Mouse (Mus musculus) heart, adult 18-20 months (tissue): Measurements from ENCODE around the gene Slc35e1. TPM values are rescaled to one million over a fixed set of nuclear protein-coding genes. Genes with fewer than 3 reads are reported as not detected.
A peak's percentile ranks its signal among the peaks of the same experiment; 100 is the strongest.

Source experiments
- DNase-seq, 2 experiments: peaks; one replicate each; pipeline ENCODE4 v3.0.0; 2021 to 2022; ENCODE audit warnings: mixed read lengths in 1 of 2
- long read RNA-seq, 2 experiments: library from polyadenylated mRNA; stranded (forward); transcript quantifications; one replicate each; pipeline ENCODE4 v2.0.0; 2021
- total RNA-seq, 2 experiments: library from RNA; stranded (reverse); gene quantifications; 2 replicates each; pipeline ENCODE4 v1.2.3; 2021

The Slc35e1 gene
- total RNA-seq, result 10 to 100 TPM; 73.6 to 73.7 TPM
- long read RNA-seq, experiment 1, full-length matches to known transcripts, result 77 of 93 reads
- long read RNA-seq, experiment 1, partial matches to known transcripts, result 4 of 93 reads
- long read RNA-seq, experiment 1, other reads (novel, unspliced or antisense), result 12 of 93 reads
- long read RNA-seq, experiment 2, full-length matches to known transcripts, result 23 of 26 reads
- long read RNA-seq, experiment 2, partial matches to known transcripts, result 1 of 26 reads
- long read RNA-seq, experiment 2, other reads (novel, unspliced or antisense), result 2 of 26 reads

DNA sequence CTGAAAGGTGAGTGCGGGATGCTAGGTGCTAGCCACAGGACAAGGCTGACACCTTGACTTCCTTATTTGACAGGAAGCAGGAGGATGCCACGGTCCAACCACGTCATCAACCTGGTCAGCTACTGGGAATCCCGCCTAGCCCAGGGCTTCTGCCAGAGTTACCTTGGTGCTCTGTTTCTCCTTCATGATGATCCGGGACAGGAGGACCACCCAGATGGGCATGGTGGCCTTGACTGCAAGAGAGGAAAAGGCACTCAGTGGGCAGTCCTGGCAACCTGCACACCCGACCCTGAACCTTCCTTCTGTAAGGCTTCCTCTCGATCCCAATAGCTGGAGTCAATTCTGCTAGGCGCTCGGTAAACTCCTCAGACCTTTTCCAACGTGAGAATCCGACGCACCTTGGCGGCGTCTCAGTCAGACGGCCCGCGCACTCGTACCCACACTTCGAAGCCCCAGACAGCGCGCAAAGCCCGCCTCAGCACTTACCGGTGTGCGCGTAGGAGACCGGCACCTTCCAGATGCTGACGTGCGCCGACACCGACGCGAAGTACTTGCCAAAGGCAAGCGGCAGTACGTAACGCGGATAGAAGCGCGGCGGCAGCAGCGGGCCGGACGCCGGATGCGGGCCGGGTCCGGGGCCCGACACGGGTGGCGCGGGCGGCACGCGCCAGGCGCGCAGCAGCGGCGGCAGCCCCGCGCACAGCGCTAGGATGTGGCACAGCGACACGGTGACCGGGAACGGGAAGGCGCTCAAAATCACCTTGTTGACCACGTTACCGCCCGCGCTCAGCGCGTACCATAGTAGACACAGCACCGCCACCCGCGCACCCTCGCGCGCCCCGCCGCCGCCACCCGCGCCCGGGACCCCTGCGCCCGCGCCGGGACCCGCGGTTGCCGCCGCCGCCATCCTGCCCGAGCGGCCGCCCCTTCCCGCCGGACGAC lies at the start of gene Slc35e1:
Gene Slc35e1 (minus strand): TSS at position 935 of the 942 bp plus-strand sequence.
- DNase-seq, result no peak

DNA sequence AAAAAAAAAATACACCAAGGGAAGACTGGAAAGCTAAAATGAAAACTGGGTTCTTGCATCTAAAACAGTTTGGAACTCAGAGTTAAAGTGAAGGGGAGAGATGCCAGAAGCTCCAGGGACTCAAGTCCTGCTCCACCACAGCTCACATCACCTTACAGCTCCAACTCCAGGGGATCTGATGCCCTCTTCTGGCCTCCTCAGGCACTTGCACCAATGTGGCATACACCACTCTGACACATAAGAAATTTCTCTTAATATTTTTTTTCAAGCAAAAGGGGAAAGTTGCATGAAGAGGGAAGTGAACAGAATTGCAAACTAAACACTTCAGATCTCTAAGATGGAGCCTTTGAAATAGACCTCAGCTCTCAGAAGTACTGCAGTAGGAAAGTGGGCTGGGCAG lies 46.8 kb upstream of the Slc35e1 start:
- DNase-seq, result no peak

DNA sequence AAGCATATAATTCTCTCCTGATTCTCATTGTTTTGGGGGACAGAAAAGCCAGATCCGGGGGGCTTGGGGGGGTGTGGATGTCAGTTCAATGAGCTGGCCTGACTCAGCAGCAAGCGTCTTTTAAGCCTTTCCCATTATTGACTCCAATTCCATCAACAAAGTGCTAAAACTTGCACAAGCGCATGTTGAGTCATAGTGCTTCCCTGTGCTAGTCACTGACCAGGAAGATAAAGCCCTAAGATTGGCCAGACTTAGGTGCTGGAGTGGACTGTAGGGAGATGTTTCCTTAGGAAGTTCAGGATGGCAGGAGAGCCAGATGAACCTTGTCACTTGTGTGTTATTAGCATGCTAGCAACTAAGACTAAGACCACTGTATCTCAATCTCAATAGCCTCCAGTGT lies 42.5 kb upstream of the Slc35e1 start:
- no peak for DNase-seq

DNA sequence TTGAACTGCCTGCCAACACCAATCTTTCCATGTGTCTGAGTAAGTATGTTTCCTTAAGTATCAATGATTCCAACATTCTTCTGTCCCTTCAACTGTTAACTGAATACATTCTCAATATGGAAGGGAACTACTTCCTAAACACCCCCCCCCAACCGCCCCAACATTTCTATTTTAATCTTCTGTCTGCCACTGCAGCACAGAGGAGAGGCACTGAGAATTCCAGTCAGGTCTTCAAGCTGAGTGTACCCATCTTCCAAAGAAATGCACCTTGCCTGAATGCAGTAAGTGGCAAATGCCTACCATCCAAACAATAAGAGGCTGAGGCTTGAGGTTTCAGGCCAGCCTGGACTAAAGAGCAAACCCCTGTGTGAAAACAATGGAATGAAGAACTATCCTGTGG lies 39.7 kb upstream of the Slc35e1 start:
- no peak for DNase-seq

DNA sequence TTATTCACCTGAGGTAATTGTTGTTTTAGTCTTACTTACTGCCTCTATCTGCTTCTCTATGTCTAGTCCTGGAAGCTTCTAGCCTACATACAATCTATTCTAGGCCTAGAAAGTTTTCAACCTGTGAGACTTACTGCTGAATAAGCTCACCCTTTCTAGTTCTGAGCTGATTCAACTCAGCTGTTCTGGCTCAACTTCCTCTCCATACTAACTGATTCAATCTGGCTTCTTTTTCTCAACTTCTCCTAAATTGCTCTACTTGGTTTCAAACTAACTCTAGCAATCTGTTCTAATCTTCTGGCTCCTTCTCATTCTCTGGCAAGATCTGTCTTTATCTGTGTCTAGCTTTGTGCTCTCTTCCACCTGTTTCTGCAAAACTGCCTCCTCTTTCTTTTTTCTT lies 29.5 kb upstream of the Slc35e1 start:
- no peak for DNase-seq

DNA sequence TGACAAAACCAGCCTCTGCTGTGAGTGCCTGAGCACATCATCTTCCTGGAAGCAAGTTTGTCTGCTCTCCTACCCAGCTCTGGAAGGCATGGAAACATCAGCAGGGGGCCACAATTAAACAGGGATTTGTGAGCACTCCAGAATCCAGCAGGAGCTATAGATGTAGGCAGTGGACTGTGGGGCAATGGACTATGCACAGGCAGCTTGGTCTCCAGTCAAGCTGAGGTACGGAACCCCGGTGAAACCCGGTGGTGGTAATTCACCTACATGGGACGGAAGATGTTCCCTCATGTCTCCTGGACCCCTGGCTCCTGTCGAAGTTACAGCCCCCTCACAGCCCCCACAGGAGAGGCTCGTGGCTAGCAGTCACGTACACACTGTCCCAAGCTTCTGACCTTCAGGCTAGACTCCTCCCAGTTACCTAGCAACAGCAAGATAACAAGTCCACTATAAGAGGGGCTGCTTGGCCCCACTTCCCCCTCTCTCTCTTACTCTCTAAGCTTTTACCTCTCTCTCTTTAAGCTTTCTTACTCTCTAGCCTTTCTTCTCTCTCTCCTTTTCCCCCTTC lies 25.1 kb upstream of the Slc35e1 start:
- DNase-seq, result peak; percentile 36 to 41

DNA sequence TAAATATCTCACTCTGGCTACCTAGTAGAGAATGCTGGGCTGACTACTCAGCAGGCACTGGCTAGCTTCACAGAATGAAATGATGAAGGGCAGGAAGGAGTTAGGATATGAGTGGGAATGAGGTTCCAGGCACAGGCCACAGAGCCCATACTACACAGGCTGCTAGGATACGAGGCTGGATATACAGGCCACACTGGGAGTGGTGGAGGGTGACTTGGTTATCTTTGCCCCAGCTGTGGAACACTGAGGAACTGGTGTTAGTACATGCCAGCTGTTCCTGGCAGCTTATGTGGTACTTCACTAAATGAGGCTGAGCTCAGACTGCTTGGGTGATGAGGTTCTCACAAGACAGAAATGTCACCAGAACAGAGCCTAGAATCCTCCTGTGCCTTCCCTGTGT lies 20.7 kb upstream of the Slc35e1 start:
- DNase-seq, result no peak

DNA sequence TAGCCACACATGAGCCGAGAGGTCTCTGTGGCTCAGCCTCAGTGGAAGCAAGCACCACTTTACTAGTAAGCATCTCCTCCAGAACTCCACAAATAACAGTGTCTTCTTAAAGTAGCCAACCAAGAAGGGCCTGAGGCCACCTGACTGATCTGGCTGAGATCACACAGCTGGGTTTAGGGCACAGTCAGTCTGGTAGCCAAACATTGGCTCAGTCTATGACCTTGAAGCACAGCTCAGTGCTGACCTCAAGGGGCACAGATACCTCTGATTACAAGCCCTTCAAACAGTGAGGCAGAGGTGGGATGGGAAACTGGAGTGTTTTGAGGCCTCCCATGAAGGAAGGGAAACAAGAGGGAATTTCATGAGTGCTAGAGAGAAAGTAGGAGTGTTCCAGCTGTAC lies 20.2 kb upstream of the Slc35e1 start:
- no peak for DNase-seq

DNA sequence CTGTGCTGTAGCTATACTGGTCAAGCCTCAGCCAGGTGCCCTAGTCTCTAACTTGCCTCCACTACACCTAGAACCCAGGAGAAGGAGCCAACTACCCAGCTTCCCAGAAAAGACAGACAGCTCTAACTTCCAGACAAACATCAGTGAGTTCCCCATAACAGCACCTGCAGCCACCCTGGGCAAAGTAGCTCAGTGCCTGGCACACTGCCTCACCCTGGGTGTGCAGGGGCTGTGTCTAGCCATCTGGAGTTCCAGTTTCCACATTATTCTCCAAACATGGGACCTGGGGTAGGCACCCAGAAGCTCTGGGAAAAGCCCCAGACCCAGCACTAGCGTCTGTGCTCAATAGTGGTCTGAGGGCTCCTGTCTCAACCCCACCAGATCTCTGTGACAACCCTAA lies 15.1 kb upstream of the Slc35e1 start:
- DNase-seq, result no peak

DNA sequence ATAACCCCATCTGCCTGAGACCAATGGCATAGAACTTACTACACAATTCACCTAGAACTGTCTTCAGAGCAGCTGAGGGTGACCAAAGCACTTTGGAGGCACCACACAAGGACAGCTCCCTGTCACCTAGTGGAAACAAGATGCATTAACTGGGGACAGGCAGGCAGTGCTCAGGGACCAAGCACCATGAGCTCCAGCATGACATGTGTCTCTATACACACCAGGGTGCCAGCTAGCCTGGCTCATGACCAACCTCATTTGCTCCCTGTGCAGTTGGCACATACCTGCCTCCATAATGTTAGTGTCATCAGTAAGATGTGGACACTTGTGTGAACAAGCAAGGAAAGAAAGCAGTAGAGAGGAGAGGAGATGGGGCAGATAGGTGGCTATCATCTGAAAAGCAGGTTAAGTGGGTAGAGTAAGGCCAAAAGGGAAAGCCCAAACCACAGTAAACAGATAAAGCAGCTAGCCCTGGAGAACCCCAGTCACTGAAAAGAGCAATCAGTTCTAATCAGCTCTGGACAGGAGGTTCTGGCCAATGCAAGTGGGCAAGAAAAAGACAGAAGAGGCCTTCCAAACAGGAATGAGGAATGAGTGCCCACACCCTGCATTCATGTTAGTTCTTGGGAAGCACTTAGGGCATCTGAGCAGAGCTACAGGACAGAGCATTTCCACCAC lies 12.4 kb upstream of the Slc35e1 start:
- no peak for DNase-seq

DNA sequence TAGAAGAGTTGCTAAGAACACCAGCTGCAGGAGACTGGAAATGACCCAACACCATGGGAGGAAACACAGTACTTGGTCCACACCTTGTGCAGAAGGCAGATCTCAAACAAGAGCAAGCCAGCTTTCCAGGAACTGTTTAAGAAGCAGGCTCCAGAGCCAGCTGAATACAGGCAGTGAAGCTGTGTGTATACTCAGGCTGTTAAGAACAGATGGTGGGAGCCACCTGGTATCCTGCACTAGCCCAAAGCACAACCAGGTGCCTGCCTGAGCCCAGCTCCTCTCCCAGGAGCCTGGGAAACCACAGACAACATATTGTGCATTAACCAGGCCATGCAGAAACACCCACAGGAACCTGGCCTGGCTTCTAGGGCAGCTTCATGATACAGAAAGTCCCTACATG lies 11.7 kb upstream of the Slc35e1 start:
- no peak for DNase-seq

DNA sequence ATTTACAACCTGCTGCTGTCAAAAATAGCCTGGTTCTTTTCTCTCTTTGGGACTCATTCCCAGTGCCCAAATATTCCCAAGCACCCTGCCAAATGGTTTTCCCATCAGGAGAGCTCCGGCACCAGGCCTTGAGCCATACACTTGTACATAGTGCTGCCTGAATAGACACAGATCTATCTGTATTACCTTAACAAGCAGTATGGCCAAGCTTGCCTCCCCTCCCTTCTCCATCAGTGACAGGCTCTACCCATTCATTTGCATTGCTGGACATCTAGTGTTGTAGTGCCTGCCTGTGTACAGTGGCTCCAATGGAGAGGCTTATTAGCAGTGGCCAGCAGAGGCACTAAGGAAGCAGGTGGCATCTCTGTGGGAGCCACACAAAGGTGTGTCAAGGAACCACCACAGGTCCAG lies 8.1 kb upstream of the Slc35e1 start:
- DNase-seq, result peak; percentile 65 to 77

DNA sequence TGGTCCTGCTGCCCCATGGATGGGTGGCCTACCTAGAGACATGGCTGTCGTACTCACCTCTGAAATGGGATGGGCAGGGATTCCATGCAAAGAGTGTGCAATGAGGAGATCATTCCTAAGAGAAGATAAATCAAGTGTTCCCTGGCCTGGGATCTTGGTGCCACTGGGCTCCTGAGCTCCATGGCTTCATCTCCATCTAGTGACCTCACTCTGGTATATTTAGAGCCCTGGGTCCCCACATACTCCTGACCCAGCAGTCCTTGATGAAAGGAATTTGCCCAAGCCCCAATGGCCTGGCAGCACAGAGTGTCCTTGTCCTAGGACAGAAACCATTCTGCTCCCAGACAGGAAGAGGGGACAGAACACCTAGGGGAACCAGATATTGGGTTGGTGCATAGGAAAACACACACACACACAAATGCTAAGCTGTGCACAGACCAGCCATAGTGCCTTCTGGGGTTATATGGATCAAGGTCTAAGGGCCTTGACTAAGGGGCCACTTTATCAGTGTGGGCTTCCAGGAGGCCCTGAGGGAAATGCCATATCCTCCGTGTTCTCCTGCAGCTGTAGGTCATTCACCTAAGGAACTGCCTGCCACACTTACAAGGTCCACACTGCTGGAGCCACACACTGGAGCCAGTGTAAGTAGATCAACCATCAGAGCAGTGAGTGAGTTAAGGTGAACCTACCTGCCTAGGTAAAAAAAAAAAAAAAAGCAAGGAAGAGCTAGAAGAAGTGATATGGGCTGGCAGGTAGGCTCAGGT lies 7.3 kb upstream of the Slc35e1 start:
- peak; percentile 78 to 87 for DNase-seq

DNA sequence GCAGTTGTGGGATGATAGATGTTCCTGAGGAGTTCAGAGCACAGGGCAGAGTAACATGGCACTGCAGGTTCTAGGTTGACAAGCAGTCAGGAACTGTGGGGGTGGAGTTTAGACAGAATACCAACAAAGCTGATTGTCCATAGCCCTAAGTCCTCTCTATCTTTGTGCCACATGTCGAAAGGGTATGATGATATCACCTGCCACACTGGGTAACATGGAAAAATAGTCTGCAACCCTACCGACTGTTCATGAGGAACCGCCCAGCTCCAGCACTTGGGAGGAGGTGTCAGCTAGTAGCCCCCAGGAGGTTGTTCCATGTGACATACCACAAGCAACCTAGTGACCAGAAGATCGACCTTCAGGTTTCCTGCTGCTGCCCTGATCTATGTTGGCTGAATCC lies 6.1 kb upstream of the Slc35e1 start:
- DNase-seq, result no peak

DNA sequence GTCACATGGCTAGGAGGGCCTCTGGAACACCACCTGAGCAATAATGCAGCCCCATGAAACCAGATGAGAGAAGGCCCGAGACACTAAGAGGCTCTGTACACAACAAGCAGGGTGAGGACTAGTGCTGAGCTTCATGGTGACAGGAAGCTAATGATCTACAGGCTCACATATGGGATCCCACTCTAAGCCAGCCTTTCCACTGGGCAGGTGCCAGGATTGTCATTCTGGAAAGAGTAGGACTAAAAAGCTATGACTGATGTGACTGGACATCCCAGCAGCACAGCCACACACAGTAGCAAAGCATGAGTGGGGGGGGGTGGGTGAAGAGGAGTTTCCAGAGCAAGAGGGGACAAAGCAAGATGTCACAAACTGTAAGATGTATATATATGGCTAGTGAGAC lies 5.5 kb upstream of the Slc35e1 start:
- DNase-seq, result no peak

DNA sequence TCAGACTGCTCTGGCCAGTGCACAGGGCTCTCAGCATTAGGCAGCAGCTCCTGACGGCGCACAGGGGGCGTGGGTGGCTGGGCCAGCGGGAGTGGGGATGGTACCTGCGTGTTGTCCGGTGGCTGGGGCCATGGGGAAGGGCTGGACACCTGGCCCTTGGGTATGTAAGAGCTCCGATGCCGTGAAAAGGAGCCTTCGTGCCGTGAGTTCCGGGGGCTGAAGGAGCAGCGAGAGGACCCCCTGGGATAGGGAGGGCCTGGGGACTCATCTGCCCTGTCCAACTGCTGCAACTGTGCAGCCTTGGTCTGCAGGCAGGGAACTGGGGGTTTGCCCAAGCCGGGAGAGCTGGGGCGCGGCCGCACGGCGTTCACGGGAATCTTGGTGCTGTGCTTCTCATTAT lies 3.8 kb upstream of the Slc35e1 start:
- DNase-seq, result no peak

DNA sequence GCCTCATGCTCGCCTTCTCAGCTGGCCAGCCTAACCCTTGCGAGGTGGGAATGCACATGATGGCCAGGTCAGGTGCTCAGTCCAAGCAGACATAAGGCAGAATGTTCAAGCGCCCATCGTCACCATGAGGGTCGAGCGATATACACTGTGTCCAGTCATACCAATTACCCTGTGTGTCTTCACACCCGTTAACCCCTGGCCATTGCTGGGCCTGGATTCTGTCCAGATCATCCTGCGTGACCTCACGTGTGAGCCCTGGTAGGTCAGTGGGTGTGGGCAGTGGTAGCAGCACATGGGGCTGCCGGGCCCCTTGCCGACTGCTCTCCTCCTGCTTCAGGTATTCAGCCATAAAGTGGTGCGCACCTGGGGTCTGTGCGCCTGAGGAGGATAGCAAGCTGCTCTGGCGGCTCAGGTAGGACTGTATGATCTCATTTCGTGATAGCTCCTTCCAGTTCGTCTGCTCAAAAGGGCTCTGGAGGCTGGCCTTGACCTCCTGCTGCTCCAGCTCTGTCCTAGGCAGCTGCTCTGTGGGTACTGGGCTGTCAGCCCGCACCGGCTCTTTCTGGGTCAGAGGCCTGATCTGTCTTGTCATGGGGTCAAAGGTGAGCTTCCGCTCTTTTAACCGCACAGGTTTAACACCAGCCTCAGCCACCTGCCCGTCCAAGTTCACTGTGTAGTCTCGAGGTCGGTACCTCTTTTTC lies 3.1 kb upstream of the Slc35e1 start:
- no peak for DNase-seq

DNA sequence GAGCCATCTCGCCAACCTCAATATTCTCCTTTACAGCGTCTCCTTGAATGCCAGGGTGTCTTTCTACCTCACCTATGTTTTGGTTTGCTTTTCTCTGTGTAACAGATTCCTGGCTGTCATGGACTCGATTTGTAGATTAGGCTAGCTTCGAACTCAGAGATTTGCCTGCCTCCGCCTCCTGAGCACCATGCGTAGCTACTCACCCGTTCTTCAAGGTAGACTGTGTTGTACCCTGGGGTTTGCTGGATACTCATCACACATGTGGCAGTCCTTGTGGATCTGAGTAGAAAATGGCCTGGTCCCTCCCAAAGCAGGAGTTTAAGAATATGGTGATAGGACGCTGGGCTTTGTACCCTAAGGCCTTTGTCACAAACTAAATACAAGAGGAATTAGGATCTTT lies 967 bp upstream of the Slc35e1 start:
- no peak for DNase-seq

DNA sequence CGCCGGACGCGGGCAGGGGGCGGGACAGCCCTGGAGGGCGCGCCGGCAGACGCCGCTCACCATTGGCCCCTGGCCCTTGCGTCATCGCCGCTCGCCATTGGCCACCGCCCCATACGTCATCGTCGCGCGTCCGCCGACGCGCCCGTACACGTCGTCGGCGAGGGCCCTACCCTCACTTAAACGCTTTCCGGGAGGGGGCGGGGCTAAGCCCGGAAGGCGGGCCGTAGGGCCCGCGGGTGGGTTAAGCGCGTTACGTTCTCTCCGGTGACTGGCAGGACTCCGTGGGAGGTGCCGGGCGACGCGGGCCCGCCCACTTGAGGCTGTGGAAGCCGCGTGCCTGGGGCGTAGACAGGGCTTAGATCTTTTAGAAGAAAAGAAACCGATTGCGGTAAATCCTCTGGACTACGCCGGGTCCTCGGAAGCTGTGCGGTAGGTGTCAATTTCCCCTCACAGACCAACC lies 238 bp upstream of the Slc35e1 start:
- peak; percentile 99 for DNase-seq

DNA sequence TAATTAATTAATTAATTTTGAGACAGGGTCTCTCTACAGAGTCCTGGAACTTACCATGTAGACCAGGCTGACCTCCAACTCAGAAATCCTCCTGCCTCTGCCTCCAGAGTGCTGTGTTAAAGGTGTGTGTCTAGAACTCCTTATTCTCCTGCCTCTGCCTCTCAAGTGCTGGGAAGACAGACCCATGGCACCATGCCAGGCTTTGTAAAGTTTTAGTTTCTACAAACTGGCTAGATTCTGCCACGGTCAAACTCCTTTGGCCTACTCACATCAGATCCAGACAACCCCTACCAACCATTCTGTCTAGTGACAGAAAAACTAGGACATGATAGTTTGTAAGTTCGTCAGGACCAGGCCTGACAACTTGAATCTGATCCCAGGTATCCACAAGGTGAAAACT lies 1.4 kb downstream of the Slc35e1 start:
- DNase-seq, result no peak

DNA sequence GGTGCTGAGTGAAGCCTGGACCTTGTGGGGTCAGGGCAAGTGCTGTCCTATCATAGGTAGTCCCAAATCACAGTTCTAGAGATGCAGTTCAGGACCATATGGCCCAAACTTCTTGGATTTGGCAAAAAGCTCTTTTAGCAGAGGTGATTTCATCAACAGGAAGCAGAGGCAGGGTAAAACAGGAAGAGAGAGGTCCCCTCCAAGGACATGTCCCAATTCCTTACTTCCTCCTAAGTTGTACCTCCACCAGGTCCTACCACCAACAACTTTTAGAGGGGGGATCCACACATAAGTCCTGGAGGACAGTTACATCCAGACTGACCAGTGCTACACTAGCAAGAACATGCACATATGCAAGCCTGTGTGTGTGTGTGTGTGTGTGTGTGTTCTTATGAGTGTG lies 5.4 kb downstream of the Slc35e1 start:
- no peak for DNase-seq
